Mouse (Mus musculus): ENCODE data around the gene Prkra. TPM values are rescaled to one million over a fixed set of nuclear protein-coding genes. Genes with fewer than 3 reads are reported as not detected.
"Not testable (repeated sequence)": the region's sequence is repeated elsewhere in the genome, so short reads cannot be mapped to it uniquely, and the experiment has no call there.

Prkra gene
- polyA plus RNA-seq, 1 experiment from 2014 or later: 20.3 TPM

GRCm38 (mm10) chr2:76647441-76647869 is 360 bp downstream of the Prkra start:
- no peaks in the 10 kb centered on the region for H3K9me3 ChIP-seq (ENCODE audit: control insufficient read depth)
- H3K27ac ChIP-seq (ENCODE audit: low read depth, low read length): peak overlapping the region; percentile 77
- peak overlapping the region; percentile 95 for H3K4me2 ChIP-seq (replicated peaks; ENCODE audit: low read depth)
- peak; percentile 42 for ATAC-seq
- H3K36me3 ChIP-seq (ENCODE audit: control insufficient read depth, insufficient read depth): peaks cover 2% of the 10 kb centered on the region; the same call in 1 of the 2 replicates
- no peaks in the 10 kb centered on the region for H3K27me3 ChIP-seq (replicated peaks; ENCODE audit: control insufficient read depth, insufficient read depth, low read length)
- TF ChIP-seq CTCF (IDR thresholded peaks at IDR 0.05; ENCODE audit: low read depth): no peak
- peaks cover 3% of the 10 kb centered on the region for H3K4me1 ChIP-seq (replicated peaks; ENCODE audit: control insufficient read depth, insufficient read depth, low read length)
- peak overlapping the region; percentile 80 for H3K4me3 ChIP-seq (ENCODE audit: low read depth, low read length)
- under 1% methylated on average over 28 of the region's 32 CpGs for WGBS
- peak overlapping the region; percentile 58 for H3K9ac ChIP-seq (ENCODE audit: low read depth, low read length)

- Histone ChIP-seq H3K9me3 (ENCODE audit: control insufficient read depth) (no peaks in the 10 kb centered on the region), H3K9ac (ENCODE audit: low read depth, low read length) (no peak overlapping the region), H3K27ac (ENCODE audit: low read depth, low read length) (no peak overlapping the region), H3K4me3 (ENCODE audit: low read depth, low read length) (no peak overlapping the region), H3K36me3 (ENCODE audit: control insufficient read depth, insufficient read depth) (peaks cover 17% of the 10 kb centered on the region), H3K4me2 (replicated peaks; ENCODE audit: low read depth) (no peak overlapping the region), H3K4me1 (replicated peaks; ENCODE audit: control insufficient read depth, insufficient read depth, low read length) (peaks cover 3% of the 10 kb centered on the region), H3K27me3 (replicated peaks; ENCODE audit: control insufficient read depth, insufficient read depth, low read length) (no peaks in the 10 kb centered on the region)
- no peak for TF ChIP-seq CTCF (IDR thresholded peaks at IDR 0.05; ENCODE audit: low read depth)
- ATAC-seq: no peak
Observed at GRCm38 (mm10) chr2:76643801-76644200, 4.0 kb downstream of the Prkra start.

GRCm38 (mm10) chr2:76639637-76640036 is 8.2 kb downstream of the Prkra start:
- WGBS: 89% methylated on average over 2 of the region's 2 CpGs
- H3K4me2 ChIP-seq (replicated peaks; ENCODE audit: low read depth): no peak overlapping the region
- TF ChIP-seq CTCF (IDR thresholded peaks at IDR 0.05; ENCODE audit: low read depth): no peak
- H3K36me3 ChIP-seq (ENCODE audit: control insufficient read depth, insufficient read depth): peaks cover 41% of the 10 kb centered on the region
- no peaks in the 10 kb centered on the region for H3K4me1 ChIP-seq (replicated peaks; ENCODE audit: control insufficient read depth, insufficient read depth, low read length)
- no peak overlapping the region for H3K4me3 ChIP-seq (ENCODE audit: low read depth, low read length)
- H3K9me3 ChIP-seq (ENCODE audit: control insufficient read depth): no peaks in the 10 kb centered on the region
- no peak overlapping the region for H3K27ac ChIP-seq (ENCODE audit: low read depth, low read length)
- H3K9ac ChIP-seq (ENCODE audit: low read depth, low read length): no peak overlapping the region
- H3K27me3 ChIP-seq (replicated peaks; ENCODE audit: control insufficient read depth, insufficient read depth, low read length): no peaks in the 10 kb centered on the region
- no peak for ATAC-seq

GRCm38 (mm10) chr2:76631600-76631999 is 16.2 kb downstream of the Prkra start:
- Histone ChIP-seq H3K4me3 (ENCODE audit: low read depth, low read length) (no peak overlapping the region), H3K27ac (ENCODE audit: low read depth, low read length) (no peak overlapping the region), H3K9ac (ENCODE audit: low read depth, low read length) (no peak overlapping the region), H3K36me3 (ENCODE audit: control insufficient read depth, insufficient read depth) (peaks cover 43% of the 10 kb centered on the region), H3K4me2 (replicated peaks; ENCODE audit: low read depth) (no peak overlapping the region), H3K4me1 (replicated peaks; ENCODE audit: control insufficient read depth, insufficient read depth, low read length) (no peaks in the 10 kb centered on the region), H3K9me3 (ENCODE audit: control insufficient read depth) (no peaks in the 10 kb centered on the region), H3K27me3 (replicated peaks; ENCODE audit: control insufficient read depth, insufficient read depth, low read length) (no peaks in the 10 kb centered on the region)
- ATAC-seq: peak; percentile 47; the same call in 1 of the 2 replicates
- 65% methylated on average over 4 of the region's 4 CpGs for WGBS
- TF ChIP-seq CTCF (IDR thresholded peaks at IDR 0.05; ENCODE audit: low read depth): no peak

- Histone ChIP-seq H3K4me3 (ENCODE audit: low read depth, low read length) (no peak overlapping the region), H3K27me3 (replicated peaks; ENCODE audit: control insufficient read depth, insufficient read depth, low read length) (no peaks in the 10 kb centered on the region), H3K4me2 (replicated peaks; ENCODE audit: low read depth) (no peak overlapping the region), H3K27ac (ENCODE audit: low read depth, low read length) (no peak overlapping the region), H3K4me1 (replicated peaks; ENCODE audit: control insufficient read depth, insufficient read depth, low read length) (no peaks in the 10 kb centered on the region), H3K36me3 (ENCODE audit: control insufficient read depth, insufficient read depth) (peaks cover 38% of the 10 kb centered on the region), H3K9ac (ENCODE audit: low read depth, low read length) (no peak overlapping the region), H3K9me3 (ENCODE audit: control insufficient read depth) (no peaks in the 10 kb centered on the region)
- ATAC-seq: no peak
- WGBS: 89% methylated on average over 12 of the region's 12 CpGs
- no peak for TF ChIP-seq CTCF (IDR thresholded peaks at IDR 0.05; ENCODE audit: low read depth)
Observed at GRCm38 (mm10) chr2:76630293-76630692, 17.5 kb downstream of the Prkra start.

- not testable (repeated sequence) for ATAC-seq
- WGBS: 84% methylated on average over 2 of the region's 2 CpGs
Observed at GRCm38 (mm10) chr2:76622316-76622715, 25.5 kb downstream of the Prkra start.

GRCm38 (mm10) chr2:76621724-76622123 is 26.1 kb downstream of the Prkra start:
- H3K36me3 ChIP-seq (ENCODE audit: control insufficient read depth, insufficient read depth): peaks cover 18% of the 10 kb centered on the region; the same call in 1 of the 2 replicates
- 0 out of 2 replicates have a peak, but pooled peaks have one; percentile 52 for ATAC-seq
- H3K4me2 ChIP-seq (replicated peaks; ENCODE audit: low read depth): no peak overlapping the region
- no peaks in the 10 kb centered on the region for H3K4me1 ChIP-seq (replicated peaks; ENCODE audit: control insufficient read depth, insufficient read depth, low read length)
- no peaks in the 10 kb centered on the region for H3K9me3 ChIP-seq (ENCODE audit: control insufficient read depth)
- no peaks in the 10 kb centered on the region for H3K27me3 ChIP-seq (replicated peaks; ENCODE audit: control insufficient read depth, insufficient read depth, low read length)
- no peak overlapping the region for H3K27ac ChIP-seq (ENCODE audit: low read depth, low read length)
- 39% methylated on average over 1 of the region's 1 CpGs for WGBS
- no peak for TF ChIP-seq CTCF (IDR thresholded peaks at IDR 0.05; ENCODE audit: low read depth)
- H3K4me3 ChIP-seq (ENCODE audit: low read depth, low read length): no peak overlapping the region
- H3K9ac ChIP-seq (ENCODE audit: low read depth, low read length): no peak overlapping the region

More at GRCm38 (mm10) chr2:76622316-76622715, 25.5 kb downstream of the Prkra start:
- H3K9ac ChIP-seq (ENCODE audit: low read depth, low read length); H3K27me3 ChIP-seq (replicated peaks; ENCODE audit: control insufficient read depth, insufficient read depth, low read length); H3K27ac ChIP-seq (ENCODE audit: low read depth, low read length); H3K9me3 ChIP-seq (ENCODE audit: control insufficient read depth); H3K4me1 ChIP-seq (replicated peaks; ENCODE audit: control insufficient read depth, insufficient read depth, low read length); H3K4me3 ChIP-seq (ENCODE audit: low read depth, low read length); H3K4me2 ChIP-seq (replicated peaks; ENCODE audit: low read depth): not testable (repeated sequence)
- H3K36me3 ChIP-seq (ENCODE audit: control insufficient read depth, insufficient read depth): peaks cover 19% of the 10 kb centered on the region; the same call in 1 of the 2 replicates
